Mouse (Mus musculus) heart, embryonic 11.5 days (tissue): ENCODE measurements at regions not wholly inside any gene's neighbourhood (a gene's known extent, or its start where the extent isn't known, plus 50 kb on each side); places are given as distances from the start of the nearest gene placed in this dataset.

Experiments used
- ATAC-seq: fragments of 200-750 bp; cut with Nextera tagmentation; replicated peaks from 2 replicates; pipeline ENCODE4 v1.8.0; 2017; ENCODE audit warnings: moderate library complexity; ENCODE audit not compliant: insufficient number of reproducible peaks, low FRiP score, low TSS enrichment
- H3K27ac ChIP-seq: fragments of 300-500 bp; sonication (generic); 2 replicates; pipeline ENCODE4 v1.5.1; 2014; ENCODE audit warnings: mild to moderate bottlenecking, low read depth, low read length
- H3K27me3 ChIP-seq: fragments of 300-500 bp; sonication (generic); 2 replicates; pipeline ENCODE4 v1.6.1; 2014; ENCODE audit warnings: mild to moderate bottlenecking, low read length, mixed read lengths; ENCODE audit not compliant: control insufficient read depth, insufficient read depth
- H3K36me3 ChIP-seq: fragments of 300-500 bp; sonication (generic); 2 replicates; pipeline ENCODE4 v1.6.1; 2014; ENCODE audit warnings: mild to moderate bottlenecking, low read length, moderate library complexity, mixed read lengths; ENCODE audit not compliant: control insufficient read depth, insufficient read depth
- H3K4me1 ChIP-seq: fragments of 300-500 bp; sonication (generic); 2 replicates; pipeline ENCODE4 v1.6.1; 2014; ENCODE audit warnings: low read length; ENCODE audit not compliant: control insufficient read depth, insufficient read depth
- H3K4me2 ChIP-seq: fragments of 300-500 bp; sonication (generic); 2 replicates; pipeline ENCODE4 v1.6.1; 2014; ENCODE audit warnings: mild to moderate bottlenecking, moderate library complexity
- H3K4me3 ChIP-seq: fragments of 300-500 bp; sonication (generic); 2 replicates; pipeline ENCODE4 v1.5.1; 2014; ENCODE audit warnings: low read depth, low read length
- H3K9ac ChIP-seq: fragments of 300-500 bp; sonication (generic); 2 replicates; pipeline ENCODE4 v1.6.1; 2014; ENCODE audit warnings: mild to moderate bottlenecking, low read depth, low read length, moderate library complexity
- H3K9me3 ChIP-seq: fragments of 300-500 bp; sonication (generic); replicated peaks from 2 replicates; pipeline ENCODE4 v1.6.1; 2016; ENCODE audit warnings: low read length; ENCODE audit not compliant: control insufficient read depth
- WGBS: fragments of 180-500 bp; shearing (Covaris S2); extraction: QIAGEN DNeasy Blood & Tissue Kit; methylation state at CpG from one replicate; pipeline ENCODE4 v1.1.7; 2014; ENCODE audit not compliant: insufficient replicate concordance; 5-methylcytosine and 5-hydroxymethylcytosine counted together

DNA sequence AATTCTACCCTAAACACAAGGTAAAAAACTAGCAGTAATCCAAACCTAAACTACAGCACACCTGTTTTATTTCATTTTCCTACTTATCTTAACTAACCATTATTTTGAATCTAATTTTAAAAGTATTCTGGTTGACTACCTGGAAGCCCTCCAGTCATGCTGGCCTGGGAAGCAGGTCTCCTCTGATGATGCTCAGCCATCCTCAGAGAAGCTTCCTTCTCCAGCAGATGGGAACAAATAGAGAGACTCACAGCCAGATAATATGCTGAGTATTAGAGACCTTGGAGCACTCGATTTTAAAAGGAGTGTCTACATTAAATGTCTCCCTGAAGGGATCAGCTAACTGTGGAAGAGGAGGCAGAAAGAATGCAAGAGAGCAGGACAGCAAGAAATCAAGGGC is 537.8 kb downstream of the Olfm4 start:
- H3K4me2 ChIP-seq, result no peak overlapping the region
- no peaks in the 10 kb centered on the region for H3K36me3 ChIP-seq
- H3K4me3 ChIP-seq, result no peak overlapping the region
- no peaks in the 10 kb centered on the region for H3K9me3 ChIP-seq
- H3K27me3 ChIP-seq, result no peaks in the 10 kb centered on the region
- H3K27ac ChIP-seq, result no peak overlapping the region
- no peaks in the 10 kb centered on the region for H3K4me1 ChIP-seq
- ATAC-seq, result no peak
- no peak overlapping the region for H3K9ac ChIP-seq
- WGBS, result 51% methylated on average over 1 of the region's 1 CpGs

DNA sequence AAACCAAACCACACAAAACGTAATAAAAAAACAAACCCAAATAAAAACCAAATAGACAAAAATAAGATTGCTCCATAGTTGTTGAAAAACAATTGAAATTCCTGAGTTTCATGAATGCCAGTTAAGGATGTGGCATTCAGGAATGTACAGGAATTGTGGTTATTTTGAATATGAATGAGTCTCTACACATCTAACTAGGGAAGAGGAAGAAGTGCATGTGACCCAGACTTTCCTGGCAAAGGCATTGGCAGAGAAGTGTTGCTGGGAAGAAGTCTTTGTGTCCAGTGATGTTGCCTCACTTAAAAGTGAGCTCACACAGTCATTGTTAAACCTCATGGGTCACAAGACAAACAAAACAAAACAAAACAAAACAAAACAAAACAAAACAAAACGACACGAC is 538.7 kb downstream of the Olfm4 start:
- 65% methylated on average over 3 of the region's 3 CpGs for WGBS

DNA sequence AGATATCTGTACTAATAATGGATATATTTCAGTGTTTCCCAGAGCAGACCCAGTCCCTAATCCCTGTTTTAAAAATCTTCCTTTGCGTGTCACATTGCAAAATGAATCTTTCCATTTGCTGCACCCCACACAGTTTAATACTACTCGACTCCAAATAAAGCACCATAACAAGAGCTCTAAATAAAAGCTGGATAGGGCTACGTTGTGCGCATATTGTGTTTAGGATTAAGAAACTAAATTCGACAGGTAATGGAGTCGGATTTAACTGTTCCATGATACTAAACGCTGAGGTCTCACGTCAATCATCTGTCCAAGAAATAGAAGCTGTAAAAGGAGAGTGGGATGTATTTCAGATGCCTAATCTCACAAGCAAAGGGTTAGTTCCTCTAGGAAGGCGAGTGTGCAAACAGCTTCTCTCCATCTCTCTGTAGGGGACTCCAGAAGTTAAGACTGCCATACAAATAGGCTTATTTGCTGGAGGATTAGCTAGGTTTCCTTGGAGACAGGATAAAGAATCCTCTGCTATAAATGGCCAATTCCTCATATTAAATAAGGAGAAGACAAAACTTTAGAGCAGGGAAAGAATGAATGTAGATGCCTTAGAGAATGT is 544.6 kb downstream of the Olfm4 start:
- WGBS, result 72% methylated on average over 9 of the region's 9 CpGs
- ATAC-seq, result no peak
- no peak overlapping the region for H3K27ac ChIP-seq
- no peak overlapping the region for H3K4me2 ChIP-seq
- no peak overlapping the region for H3K4me3 ChIP-seq
- H3K36me3 ChIP-seq, result no peaks in the 10 kb centered on the region
- no peaks in the 10 kb centered on the region for H3K27me3 ChIP-seq
- no peak overlapping the region for H3K9ac ChIP-seq
- H3K9me3 ChIP-seq, result no peaks in the 10 kb centered on the region
- H3K4me1 ChIP-seq, result no peaks in the 10 kb centered on the region

More for the DNA sequence above, 538.7 kb downstream of the Olfm4 start:
- no peak overlapping the region for H3K4me2 ChIP-seq
- H3K9me3 ChIP-seq, result no peaks in the 10 kb centered on the region
- H3K4me1 ChIP-seq, result no peaks in the 10 kb centered on the region
- ATAC-seq, result no peak
- no peaks in the 10 kb centered on the region for H3K27me3 ChIP-seq
- H3K9ac ChIP-seq, result no peak overlapping the region
- no peak overlapping the region for H3K27ac ChIP-seq
- H3K36me3 ChIP-seq, result no peaks in the 10 kb centered on the region
- H3K4me3 ChIP-seq, result no peak overlapping the region

- Histone ChIP-seq H3K27ac (no peak overlapping the region), H3K36me3 (no peaks in the 10 kb centered on the region), H3K4me2 (no peak overlapping the region), H3K4me3 (no peak overlapping the region), H3K9me3 (no peaks in the 10 kb centered on the region), H3K9ac (no peak overlapping the region), H3K27me3 (no peaks in the 10 kb centered on the region), H3K4me1 (no peaks in the 10 kb centered on the region)
- WGBS, result 56% methylated on average over 7 of the region's 7 CpGs
- no peak for ATAC-seq
Measured at GRCm38 (mm10) chr14:80536044-80536745, 552.3 kb downstream of the Olfm4 start.

- no peak for ATAC-seq
- Histone ChIP-seq H3K4me1 (no peaks in the 10 kb centered on the region), H3K27ac (no peak overlapping the region), H3K27me3 (no peaks in the 10 kb centered on the region), H3K4me2 (no peak overlapping the region), H3K4me3 (no peak overlapping the region), H3K9ac (no peak overlapping the region), H3K36me3 (no peaks in the 10 kb centered on the region), H3K9me3 (no peaks in the 10 kb centered on the region)
- WGBS, result 77% methylated on average over 11 of the region's 11 CpGs
Measured at GRCm38 (mm10) chr14:80559950-80560349, 576.1 kb downstream of the Olfm4 start.
